Mouse (Mus musculus): ENCODE data around the gene Slc26a10. TPM values are rescaled to one million over a fixed set of nuclear protein-coding genes. Genes with fewer than 3 reads are reported as not detected.

Slc26a10 gene
- total RNA-seq, 2 experiments from 2014 or later: 25.7 to 31.8 TPM

DNA sequence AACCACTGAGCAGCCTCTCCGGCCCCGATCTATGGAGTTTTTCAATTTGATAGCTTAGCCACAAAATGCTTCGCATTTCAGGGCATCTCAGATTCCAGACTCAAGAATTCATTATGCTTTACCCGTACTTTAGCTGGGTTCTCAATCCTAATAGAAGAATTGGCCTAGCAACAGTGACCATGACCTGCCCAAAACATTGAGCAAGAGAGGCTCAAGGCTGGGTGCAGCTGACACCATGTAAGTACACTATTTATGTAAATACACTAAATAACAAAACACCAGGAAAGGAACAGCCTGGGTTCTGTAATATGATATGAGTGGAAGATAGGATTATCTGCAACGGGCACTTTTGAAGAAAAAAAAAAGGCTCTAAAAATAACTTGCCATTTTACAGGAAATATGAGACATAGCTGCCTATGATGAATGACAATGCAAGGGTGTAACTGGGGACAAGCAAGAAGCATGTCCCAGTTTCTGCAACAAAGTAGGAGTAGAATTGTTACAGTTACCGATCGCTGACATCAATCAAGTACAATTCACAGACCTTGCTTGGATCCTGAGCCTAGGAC, 52.6 kb downstream of the Slc26a10 start:
- DNase-seq: no peak

DNA sequence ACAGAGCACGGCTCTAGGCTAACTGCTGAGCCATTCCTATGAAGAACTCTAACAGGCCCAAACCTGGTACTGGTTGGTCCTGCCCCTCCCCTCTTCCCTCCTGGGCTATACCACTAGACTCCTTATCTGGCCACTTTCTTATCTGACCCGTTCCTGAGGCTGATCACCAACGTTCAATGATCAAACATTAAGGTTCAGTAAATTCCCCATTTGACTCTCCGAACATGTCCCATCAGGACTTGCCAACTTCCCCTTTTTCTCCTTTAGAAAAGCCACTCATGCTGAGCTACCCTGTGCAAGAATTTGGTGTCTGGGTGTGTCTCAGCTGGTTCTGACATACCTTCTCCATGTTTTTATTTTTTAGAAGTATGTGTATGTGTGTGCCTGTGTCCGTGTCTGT, 53.9 kb downstream of the Slc26a10 start:
- DNase-seq: no peak

DNA sequence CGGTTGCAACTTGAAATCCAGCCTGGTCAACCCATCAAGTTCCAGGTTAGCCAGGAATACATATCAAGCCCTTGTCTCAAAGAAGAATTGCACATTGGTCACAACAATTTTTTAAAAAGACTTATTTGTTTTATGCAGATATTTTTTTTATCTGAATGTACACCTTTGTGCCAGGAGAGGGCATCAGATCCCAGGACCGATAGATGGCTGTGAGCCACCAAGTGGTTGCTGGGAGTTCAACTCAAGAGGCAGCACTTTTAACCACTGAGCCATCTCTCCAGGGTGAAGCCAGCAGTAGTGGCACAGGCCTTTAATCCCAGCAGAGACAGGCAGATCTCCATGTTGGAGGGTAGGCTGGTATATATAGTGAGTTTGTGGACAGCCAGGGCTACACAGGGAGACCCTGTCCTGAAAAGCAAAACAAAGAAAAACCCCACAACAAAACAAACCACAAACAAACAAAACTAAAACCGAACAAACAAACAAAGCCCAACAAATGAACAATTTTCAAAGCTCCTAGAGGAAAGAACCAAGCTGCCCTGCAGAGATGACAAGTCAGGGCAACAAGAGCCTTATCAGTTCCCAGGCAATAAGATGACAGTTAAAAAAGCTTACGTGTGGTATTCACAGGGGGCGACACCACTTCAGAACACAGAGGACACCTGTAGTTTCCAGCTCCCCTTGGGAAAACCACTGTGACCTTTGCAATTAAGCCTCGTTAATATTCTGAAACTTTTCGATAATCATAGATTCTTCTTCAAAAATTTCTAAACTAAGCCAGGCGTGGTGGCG, 55.0 kb downstream of the Slc26a10 start:
- peak; percentile 29 for DNase-seq

DNA sequence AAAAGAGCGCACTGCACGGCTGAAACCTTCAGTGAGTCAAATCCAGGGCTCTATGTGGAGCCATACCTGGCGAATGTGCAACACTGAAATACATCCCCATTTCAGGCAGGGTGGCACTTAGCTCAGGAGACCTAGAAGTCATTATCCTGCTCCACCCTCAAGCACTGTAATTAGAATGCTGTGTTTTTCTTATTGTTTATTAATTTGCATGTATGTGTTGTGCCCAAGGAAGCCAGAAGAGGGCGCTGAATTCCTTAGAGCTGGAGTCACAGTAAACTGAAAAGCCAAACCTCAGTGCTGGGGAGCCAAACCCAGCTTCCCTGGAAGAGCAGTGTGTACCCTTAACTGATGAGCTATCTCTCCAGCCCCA, 57.0 kb downstream of the Slc26a10 start:
- DNase-seq: peak; percentile 72

DNA sequence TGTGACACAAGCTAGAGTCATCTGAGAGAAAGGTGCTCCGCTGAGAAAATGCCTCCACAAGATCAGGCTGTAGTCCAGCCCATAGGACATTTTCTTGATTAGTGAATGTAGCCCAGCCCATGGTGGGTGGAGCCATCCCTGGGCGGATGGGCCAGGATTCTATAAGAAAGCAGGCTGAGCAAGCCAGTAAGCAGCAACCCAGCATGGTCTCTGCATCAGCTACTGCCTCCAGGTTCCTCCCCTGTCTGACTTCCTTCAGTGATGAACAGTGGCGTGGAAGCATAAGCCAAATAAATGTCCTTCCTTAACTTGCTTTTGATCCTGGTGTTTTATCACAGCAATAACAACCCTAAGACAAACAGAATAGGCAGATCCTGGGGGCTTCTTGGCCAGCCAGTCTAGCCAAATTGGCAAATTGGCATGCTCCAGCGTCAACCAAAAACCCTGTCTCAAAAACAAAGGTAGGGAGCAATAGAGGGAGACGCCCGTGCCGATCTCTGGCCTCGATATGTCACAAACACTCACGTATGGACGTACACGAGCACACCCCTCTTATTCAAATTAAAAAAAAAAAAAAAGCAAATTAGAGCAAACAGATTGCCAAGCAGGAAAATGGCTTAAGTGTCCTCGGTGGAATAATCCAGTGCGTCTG, 57.5 kb downstream of the Slc26a10 start:
- DNase-seq: no peak

DNA sequence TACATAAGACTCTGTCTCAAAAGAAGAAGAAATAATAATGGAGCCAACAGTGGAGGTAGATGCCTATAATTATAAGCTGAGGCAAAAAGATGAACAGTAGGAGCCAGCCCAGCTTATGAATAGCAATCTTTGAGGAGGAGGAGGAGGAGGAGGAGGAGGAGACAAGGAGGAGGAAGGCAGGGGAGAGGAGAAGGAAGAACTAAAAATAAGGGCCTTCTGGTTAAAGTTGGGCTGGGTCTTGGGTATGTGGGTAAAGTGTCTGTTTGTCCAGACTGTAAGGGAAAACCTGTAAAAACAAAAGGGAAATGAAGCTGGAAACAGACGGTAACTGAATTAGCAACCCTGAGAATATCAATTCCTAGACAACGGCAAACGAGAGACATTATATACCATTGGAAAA, 58.4 kb downstream of the Slc26a10 start:
- DNase-seq: no peak

Other genes starting within 250 kb of the Slc26a10 start
- 100 to 1,000 TPM; 132 to 136 TPM for gene Ctdsp2, start 201.9 kb downstream of the Slc26a10 start, total RNA-seq (2021)
- gene Avil, start 179.9 kb downstream of the Slc26a10 start, total RNA-seq (2021): under 1 TPM; 0.10 to 0.23 TPM
- gene Tsfm, start 149.8 kb downstream of the Slc26a10 start, total RNA-seq (2021): 10 to 100 TPM; 65.1 to 68.0 TPM
- 10 to 100 TPM; 11.5 TPM for gene Mettl1, start 139.2 kb downstream of the Slc26a10 start, total RNA-seq (2021)
- gene Eef1akmt3, start 139.1 kb downstream of the Slc26a10 start, total RNA-seq (2021): under 1 TPM; 0.18 to 0.29 TPM
- under 1 TPM in 1 of 2 experiments, not detected in 1; 0.45 TPM for gene Cyp27b1, start 132.4 kb downstream of the Slc26a10 start, total RNA-seq (2021)
- 1 to 10 TPM; 1.7 to 1.8 TPM for gene March9, start 120.5 kb downstream of the Slc26a10 start, total RNA-seq (2021)
- gene Cdk4, start 117.1 kb downstream of the Slc26a10 start, total RNA-seq (2021): 100 to 1,000 TPM; 289 to 314 TPM
- 10 to 100 TPM; 49.2 to 49.7 TPM for gene Tspan31, start 110.4 kb downstream of the Slc26a10 start, total RNA-seq (2021)
- 1 to 10 TPM; 2.1 to 2.8 TPM for gene Agap2, start 105.4 kb downstream of the Slc26a10 start, total RNA-seq (2021)
- gene Os9, start 59.5 kb downstream of the Slc26a10 start, total RNA-seq (2021): 10 to 100 TPM; 33.0 to 35.4 TPM
- 1 to 10 TPM; 2.2 to 2.7 TPM for gene B4galnt1, start 15.4 kb downstream of the Slc26a10 start, total RNA-seq (2021)
- 10 to 100 TPM; 19.9 to 21.0 TPM for gene Arhgef25, start 9.4 kb upstream of the Slc26a10 start, total RNA-seq (2021)
- gene Dtx3, start 15.1 kb upstream of the Slc26a10 start, total RNA-seq (2021): 10 to 100 TPM; 50.0 to 53.8 TPM
- 10 to 100 TPM; 25.7 to 26.6 TPM for gene Pip4k2c, start 30.9 kb upstream of the Slc26a10 start, total RNA-seq (2021)
- gene Kif5a, start 82.7 kb upstream of the Slc26a10 start, total RNA-seq (2021): 1 to 10 TPM in 1 of 2 experiments, under 1 TPM in 1; 0.70 to 1.2 TPM
- gene Dctn2, start 85.7 kb upstream of the Slc26a10 start, total RNA-seq (2021): 100 to 1,000 TPM; 151 to 159 TPM
- 10 to 100 TPM; 41.7 to 43.2 TPM for gene Mbd6, start 108.4 kb upstream of the Slc26a10 start, total RNA-seq (2021)
- 10 to 100 TPM; 49.6 to 50.1 TPM for gene Mars, start 131.1 kb upstream of the Slc26a10 start, total RNA-seq (2021)
- 1 to 10 TPM; 2.0 to 2.9 TPM for gene Arhgap9, start 141.3 kb upstream of the Slc26a10 start, total RNA-seq (2021)
- 1 to 10 TPM; 4.0 to 4.1 TPM for gene Gli1, start 161.3 kb upstream of the Slc26a10 start, total RNA-seq (2021)
- not detected for gene Inhbe, start 173.8 kb upstream of the Slc26a10 start, total RNA-seq (2021)
- gene Inhbc, start 189.8 kb upstream of the Slc26a10 start, total RNA-seq (2021): not detected
- gene R3hdm2, start 199.7 kb upstream of the Slc26a10 start, total RNA-seq (2021): 100 to 1,000 TPM; 115 to 116 TPM